Mouse (Mus musculus): Measurements from ENCODE around the gene Tubb4b. TPM values are rescaled to one million over a fixed set of nuclear protein-coding genes. Genes with fewer than 3 reads are reported as not detected.

Tubb4b gene
- polyA plus RNA-seq, 1 experiment from 2014 or later, result 501 TPM

DNA sequence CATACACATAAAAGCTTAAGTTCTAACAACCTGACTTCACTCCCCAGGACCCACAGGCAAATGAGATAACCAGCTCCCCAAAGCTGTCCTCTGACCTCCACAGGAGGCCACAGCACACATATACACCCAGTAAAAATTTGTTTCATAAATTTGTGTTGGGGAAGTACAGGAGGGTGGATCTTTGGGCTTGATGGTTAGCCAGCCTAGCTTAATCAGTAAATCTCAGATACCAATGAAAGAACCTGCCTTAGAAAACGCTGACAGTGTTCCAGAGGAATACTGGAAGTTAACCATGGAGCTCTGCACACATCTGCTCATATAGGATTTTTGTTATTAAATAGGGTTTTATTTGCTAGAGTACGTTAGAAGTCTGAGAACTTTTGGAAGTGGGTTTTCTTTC lies 6.8 kb downstream of the Tubb4b start:
- no peak overlapping the region for H3K4me3 ChIP-seq (replicated peaks)
- H3K4me2 ChIP-seq, result no peak overlapping the region
- 71% methylated on average over 2 of the region's 2 CpGs for WGBS
- H3K27ac ChIP-seq, result no peak overlapping the region
- H3K36me3 ChIP-seq (replicated peaks), result peaks cover 13% of the 10 kb centered on the region
- no peaks in the 10 kb centered on the region; the same call in 1 of the 2 replicates for H3K4me1 ChIP-seq
- H3K9ac ChIP-seq, result no peak overlapping the region
- peaks cover 10% of the 10 kb centered on the region; the same call in 1 of the 2 replicates for H3K27me3 ChIP-seq
- H3K9me3 ChIP-seq, result no peaks in the 10 kb centered on the region
- no peak for ATAC-seq (ENCODE audit: low FRiP score)

DNA sequence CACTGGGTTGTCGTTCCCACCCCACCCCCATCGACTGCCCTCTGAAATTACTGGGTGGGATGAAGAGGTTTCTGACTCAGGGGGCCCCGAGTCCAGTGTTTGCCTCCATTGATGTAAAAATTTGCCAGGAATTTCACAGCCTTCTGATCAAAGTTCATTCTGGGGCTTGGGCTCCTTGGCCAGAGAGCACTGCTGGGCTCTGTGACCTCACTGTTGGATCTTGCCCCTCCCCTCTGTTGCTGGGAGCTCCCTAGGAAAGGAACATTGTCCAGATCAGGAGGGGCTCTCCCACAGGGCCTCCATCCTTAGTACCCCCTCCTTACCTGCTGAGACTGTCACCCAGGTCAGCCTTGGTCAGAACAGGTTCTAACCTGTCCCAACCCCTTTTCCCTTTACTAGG lies 10.1 kb downstream of the Tubb4b start, which contains the start of gene Stpg3:
TSS of gene Stpg3 (minus strand) at position 194 of the 400 bp plus-strand sequence.
- WGBS, result 75% methylated on average over 3 of the region's 3 CpGs

DNA sequence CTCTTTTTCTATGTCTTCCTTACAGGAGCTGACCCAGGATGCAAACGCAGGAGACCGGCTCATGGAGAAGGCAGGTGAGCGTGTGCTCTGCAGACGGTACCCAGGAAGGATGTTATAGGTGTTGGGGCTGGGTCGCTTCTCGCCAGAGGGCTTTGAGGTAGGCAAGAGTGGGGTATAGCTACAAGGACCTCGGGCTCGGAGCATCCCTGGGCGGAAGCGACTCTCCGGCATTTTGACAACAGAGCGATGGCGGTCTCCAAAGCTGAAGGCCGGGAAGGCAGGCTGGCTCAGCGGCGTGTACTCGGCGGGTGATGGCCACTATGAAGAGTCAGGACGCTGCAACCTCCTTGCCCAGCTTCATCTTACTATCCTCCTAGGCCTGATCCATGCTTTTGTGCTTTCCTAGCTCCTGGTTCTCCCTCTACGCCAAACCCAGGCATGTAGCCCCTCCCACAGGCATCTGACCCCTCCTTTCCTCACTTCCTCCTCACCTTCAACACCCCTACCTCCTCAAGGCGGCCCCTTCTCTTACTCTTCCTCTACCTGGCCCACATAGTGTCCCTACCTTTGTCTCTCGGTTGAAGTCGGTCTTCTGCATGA lies 11.1 kb downstream of the Tubb4b start:
- 65% methylated on average over 23 of the region's 23 CpGs for WGBS
- 0 out of 2 replicates have a peak, but pooled peaks cover 7% of the 10 kb centered on the region for H3K36me3 ChIP-seq (replicated peaks)
- no peak for ATAC-seq (ENCODE audit: low FRiP score)

More for the DNA sequence above, 10.1 kb downstream of the Tubb4b start, which contains the start of gene Stpg3:
- H3K27ac ChIP-seq, result no peak within 1 kb of the TSS
- H3K4me1 ChIP-seq, result peaks cover 16% of the 10 kb centered on the region
- no peak for ATAC-seq (ENCODE audit: low FRiP score)
- no peaks in the 10 kb centered on the region for H3K36me3 ChIP-seq (replicated peaks)
- no peak within 1 kb of the TSS for H3K4me3 ChIP-seq (replicated peaks)
- peaks cover 12% of the 10 kb centered on the region; the same call in 1 of the 2 replicates for H3K27me3 ChIP-seq
- no peak within 1 kb of the TSS for H3K9ac ChIP-seq
- no peak within 1 kb of the TSS for H3K4me2 ChIP-seq
- no peaks in the 10 kb centered on the region for H3K9me3 ChIP-seq

DNA sequence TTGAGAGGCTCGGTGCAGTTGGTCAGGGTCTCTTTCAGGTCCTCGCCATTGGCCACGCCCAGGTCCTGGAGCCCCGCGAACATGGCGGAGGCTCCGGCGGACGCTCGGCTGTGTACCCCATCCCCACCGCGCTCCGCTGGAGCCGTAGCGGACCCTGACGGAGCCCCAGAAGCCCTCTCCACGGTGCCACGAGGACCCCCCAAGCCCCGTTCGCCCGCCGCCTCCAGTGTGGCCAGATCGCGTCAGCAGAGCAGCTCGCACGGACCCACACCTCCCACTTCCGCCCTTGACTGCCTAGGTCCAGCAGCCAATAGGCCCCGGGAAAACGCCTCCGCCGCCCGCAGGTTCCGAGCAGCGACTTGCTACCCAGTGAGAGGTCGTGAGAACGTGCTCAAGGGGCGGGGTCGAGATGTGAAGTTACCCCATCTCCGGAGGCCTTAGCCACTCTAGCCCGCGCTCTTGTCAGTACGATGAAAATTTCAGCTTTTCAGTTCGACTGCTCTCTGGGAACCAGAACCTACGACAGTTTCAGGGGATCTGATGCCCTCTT lies 13.3 kb downstream of the Tubb4b start, which contains the start of gene Nelfb:
TSS of gene Nelfb (minus strand) at position 369 of the 550 bp plus-strand sequence.
- Histone ChIP-seq H3K4me3 (replicated peaks) (peak within 1 kb of the TSS; percentile 86), H3K36me3 (replicated peaks) (peaks cover 28% of the 10 kb centered on the region), H3K4me2 (peak within 1 kb of the TSS; percentile 95), H3K9me3 (no peaks in the 10 kb centered on the region), H3K4me1 (peaks cover 25% of the 10 kb centered on the region), H3K27me3 (peaks cover 12% of the 10 kb centered on the region; the same call in 1 of the 2 replicates), H3K9ac (peak within 1 kb of the TSS; percentile 86), H3K27ac (peak within 1 kb of the TSS; percentile 90)
- ATAC-seq (ENCODE audit: low FRiP score), result peak; percentile 93
- under 1% methylated on average over 44 of the region's 44 CpGs for WGBS

More for the DNA sequence above, 11.1 kb downstream of the Tubb4b start:
- Histone ChIP-seq H3K9ac (no peak overlapping the region), H3K27me3 (peaks cover 12% of the 10 kb centered on the region; the same call in 1 of the 2 replicates), H3K4me1 (peaks cover 23% of the 10 kb centered on the region), H3K4me2 (no peak overlapping the region), H3K27ac (no peak overlapping the region), H3K9me3 (no peaks in the 10 kb centered on the region), H3K4me3 (replicated peaks) (no peak overlapping the region)

DNA sequence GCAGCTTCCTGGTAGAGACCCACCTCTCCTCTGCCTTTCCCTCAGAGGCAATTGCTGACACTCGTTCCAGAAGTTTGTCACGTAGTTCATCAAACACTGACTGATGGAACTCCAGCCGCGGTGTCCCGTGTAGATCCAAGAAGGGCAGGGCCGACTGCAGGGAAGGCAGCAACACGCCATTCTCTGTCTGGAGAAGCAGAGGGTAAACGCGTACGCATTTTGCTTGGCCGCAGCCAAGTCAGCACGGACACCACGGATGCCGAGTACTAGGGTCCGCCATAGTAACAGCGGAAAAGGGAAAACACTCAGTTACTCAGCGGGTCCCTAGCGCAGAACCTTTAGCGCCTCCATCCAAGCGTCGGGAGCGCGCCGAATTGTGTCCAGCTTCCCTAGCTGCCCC lies 13.8 kb downstream of the Tubb4b start:
- Histone ChIP-seq H3K9ac (peak overlapping the region; percentile 86), H3K9me3 (no peaks in the 10 kb centered on the region), H3K4me1 (peaks cover 25% of the 10 kb centered on the region), H3K4me2 (peak overlapping the region; percentile 95), H3K27me3 (peaks cover 12% of the 10 kb centered on the region; the same call in 1 of the 2 replicates), H3K36me3 (replicated peaks) (peaks cover 33% of the 10 kb centered on the region), H3K27ac (peak overlapping the region; percentile 90), H3K4me3 (replicated peaks) (peak overlapping the region; percentile 86)
- peak; percentile 44 for ATAC-seq (ENCODE audit: low FRiP score)
- WGBS, result under 1% methylated on average over 24 of the region's 24 CpGs

DNA sequence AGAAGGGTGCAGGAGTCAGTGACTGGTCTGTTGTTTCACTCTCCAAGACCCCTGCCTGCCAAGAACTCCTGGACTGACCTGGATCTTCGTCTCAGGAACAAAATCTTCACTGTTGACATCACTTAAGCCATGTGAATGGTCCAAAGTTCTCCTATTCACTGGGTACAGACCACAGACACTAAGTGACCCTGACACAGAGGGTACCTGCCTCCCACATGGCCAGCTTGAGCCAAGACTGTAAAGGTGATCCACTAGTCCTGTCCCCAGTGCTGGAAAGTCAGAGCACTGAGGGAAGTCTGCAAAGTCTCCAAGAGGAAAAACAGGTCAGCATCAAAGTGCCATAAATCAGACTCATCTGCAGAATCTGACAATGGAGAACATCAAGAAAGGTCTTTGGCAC lies 16.9 kb downstream of the Tubb4b start:
- 0 out of 2 replicates have a peak, but pooled peaks cover 1% of the 10 kb centered on the region for H3K27me3 ChIP-seq
- H3K4me3 ChIP-seq (replicated peaks), result no peak overlapping the region
- no peak overlapping the region for H3K27ac ChIP-seq
- no peaks in the 10 kb centered on the region for H3K9me3 ChIP-seq
- H3K36me3 ChIP-seq (replicated peaks), result peaks cover 63% of the 10 kb centered on the region
- 85% methylated on average over 1 of the region's 1 CpGs for WGBS
- no peak overlapping the region for H3K4me2 ChIP-seq
- H3K4me1 ChIP-seq, result peaks cover 25% of the 10 kb centered on the region
- no peak for ATAC-seq (ENCODE audit: low FRiP score)
- no peak overlapping the region for H3K9ac ChIP-seq

DNA sequence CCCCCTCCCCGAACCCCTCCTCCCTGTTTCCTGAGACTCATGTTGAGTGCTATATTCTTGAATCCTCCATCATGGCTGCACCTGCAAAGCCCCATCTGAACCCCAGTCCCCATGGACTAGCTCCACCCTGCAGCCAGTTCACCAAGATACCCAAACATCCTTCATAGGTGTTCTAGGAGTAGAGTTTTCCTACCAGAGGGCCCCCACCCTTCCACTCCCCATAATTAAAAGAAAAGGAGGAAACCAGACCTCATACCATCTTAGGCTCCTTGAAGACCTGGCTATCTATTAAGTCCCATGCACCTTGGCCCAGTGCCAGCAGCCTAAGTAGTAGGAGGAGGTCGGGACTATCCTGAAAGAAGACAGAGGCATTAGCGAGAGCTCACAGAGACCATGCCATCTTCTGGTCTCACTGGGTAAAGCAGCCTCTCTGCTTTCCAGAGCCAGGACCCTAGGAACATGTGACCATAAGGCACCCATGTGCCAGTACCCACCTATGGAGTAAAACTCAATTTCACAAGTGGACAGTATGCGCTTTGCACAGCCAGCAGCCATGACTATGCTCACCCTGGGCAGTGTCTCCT lies 20.8 kb downstream of the Tubb4b start:
- Histone ChIP-seq H3K36me3 (replicated peaks) (peaks cover 95% of the 10 kb centered on the region), H3K9ac (no peak overlapping the region), H3K4me3 (replicated peaks) (no peak overlapping the region), H3K4me1 (peaks cover 3% of the 10 kb centered on the region), H3K27me3 (no peaks in the 10 kb centered on the region), H3K4me2 (no peak overlapping the region), H3K27ac (no peak overlapping the region), H3K9me3 (no peaks in the 10 kb centered on the region)
- no peak for ATAC-seq (ENCODE audit: low FRiP score)
- WGBS, result 69% methylated on average over 4 of the region's 4 CpGs

DNA sequence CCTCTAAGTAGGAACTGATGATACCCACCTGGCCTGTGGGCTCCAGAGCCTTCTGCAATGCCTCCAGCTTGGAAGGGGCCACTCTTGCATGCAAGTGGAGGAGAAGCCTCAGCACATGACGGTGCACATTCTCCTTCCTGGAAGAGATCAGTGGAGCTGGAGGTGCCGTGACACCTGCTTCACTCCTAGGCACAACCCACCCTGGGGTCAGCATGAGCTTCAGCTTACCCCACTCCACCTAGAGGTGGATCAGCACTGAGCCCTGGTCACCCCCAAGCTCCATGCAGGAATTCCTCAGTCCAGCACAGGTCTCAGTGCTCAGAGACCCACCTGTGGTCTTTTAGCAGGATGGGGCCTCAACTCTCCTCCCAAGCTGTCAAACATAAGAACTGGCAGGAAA lies 23.9 kb downstream of the Tubb4b start:
- ATAC-seq (ENCODE audit: low FRiP score), result no peak
- no peak overlapping the region for H3K27ac ChIP-seq
- H3K27me3 ChIP-seq, result peaks cover 19% of the 10 kb centered on the region
- no peak overlapping the region for H3K4me2 ChIP-seq
- WGBS, result 93% methylated on average over 2 of the region's 2 CpGs
- H3K9me3 ChIP-seq, result no peaks in the 10 kb centered on the region
- peaks cover 1% of the 10 kb centered on the region; the same call in 1 of the 2 replicates for H3K4me1 ChIP-seq
- H3K9ac ChIP-seq, result no peak overlapping the region
- no peak overlapping the region for H3K4me3 ChIP-seq (replicated peaks)
- H3K36me3 ChIP-seq (replicated peaks), result peaks cover 75% of the 10 kb centered on the region

DNA sequence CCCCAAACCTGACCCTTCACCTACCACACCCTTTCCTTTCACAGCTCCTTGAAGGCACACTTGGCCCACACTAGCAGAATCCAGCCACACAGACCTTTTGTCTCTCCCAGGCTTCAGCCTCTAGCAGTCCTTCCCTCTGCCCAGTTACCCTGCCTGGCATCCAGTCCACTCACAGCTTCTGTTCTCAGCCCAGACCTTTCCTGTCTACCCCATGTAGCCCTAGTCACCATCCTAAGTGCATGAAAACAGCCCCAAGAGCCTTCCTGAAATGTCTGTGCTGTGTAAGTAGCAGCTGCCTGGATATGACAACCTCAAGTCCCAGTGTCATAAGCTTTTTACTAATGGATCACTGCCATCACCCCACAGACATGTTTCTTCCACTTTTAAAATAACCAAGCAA lies 26.6 kb downstream of the Tubb4b start:
- no peak for ATAC-seq (ENCODE audit: low FRiP score)
- no peak overlapping the region for H3K4me2 ChIP-seq
- no peak overlapping the region for H3K9ac ChIP-seq
- peaks cover 38% of the 10 kb centered on the region for H3K27me3 ChIP-seq
- H3K4me3 ChIP-seq (replicated peaks), result no peak overlapping the region
- H3K9me3 ChIP-seq, result no peaks in the 10 kb centered on the region
- peaks cover 50% of the 10 kb centered on the region for H3K36me3 ChIP-seq (replicated peaks)
- H3K4me1 ChIP-seq, result peaks cover 10% of the 10 kb centered on the region
- H3K27ac ChIP-seq, result no peak overlapping the region

DNA sequence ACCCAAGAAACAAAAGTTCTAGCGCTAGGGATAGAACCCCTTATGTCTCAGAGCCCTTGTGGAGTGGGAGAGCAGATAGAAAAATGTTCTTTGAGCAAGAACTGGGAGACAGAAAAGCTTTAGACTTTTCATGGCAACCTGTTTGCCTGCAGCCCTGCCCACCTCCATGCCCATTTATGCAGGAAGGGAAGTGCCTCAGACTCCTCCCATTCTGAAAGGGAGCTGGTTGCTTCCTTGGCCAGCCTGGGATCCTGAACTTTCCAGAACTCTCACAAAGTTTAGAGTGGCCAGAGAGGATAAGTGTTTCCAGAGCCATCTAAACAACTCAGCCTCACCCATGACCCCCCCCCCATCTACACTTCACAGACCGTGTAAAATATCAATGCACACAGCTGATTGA lies 27.3 kb downstream of the Tubb4b start:
- no peaks in the 10 kb centered on the region for H3K9me3 ChIP-seq
- H3K27ac ChIP-seq, result no peak overlapping the region
- ATAC-seq (ENCODE audit: low FRiP score), result no peak
- peaks cover 10% of the 10 kb centered on the region for H3K4me1 ChIP-seq
- 29% methylated on average over 2 of the region's 2 CpGs for WGBS
- peaks cover 38% of the 10 kb centered on the region for H3K27me3 ChIP-seq
- no peak overlapping the region for H3K4me3 ChIP-seq (replicated peaks)
- no peak overlapping the region for H3K4me2 ChIP-seq
- peaks cover 42% of the 10 kb centered on the region for H3K36me3 ChIP-seq (replicated peaks)
- H3K9ac ChIP-seq, result no peak overlapping the region

DNA sequence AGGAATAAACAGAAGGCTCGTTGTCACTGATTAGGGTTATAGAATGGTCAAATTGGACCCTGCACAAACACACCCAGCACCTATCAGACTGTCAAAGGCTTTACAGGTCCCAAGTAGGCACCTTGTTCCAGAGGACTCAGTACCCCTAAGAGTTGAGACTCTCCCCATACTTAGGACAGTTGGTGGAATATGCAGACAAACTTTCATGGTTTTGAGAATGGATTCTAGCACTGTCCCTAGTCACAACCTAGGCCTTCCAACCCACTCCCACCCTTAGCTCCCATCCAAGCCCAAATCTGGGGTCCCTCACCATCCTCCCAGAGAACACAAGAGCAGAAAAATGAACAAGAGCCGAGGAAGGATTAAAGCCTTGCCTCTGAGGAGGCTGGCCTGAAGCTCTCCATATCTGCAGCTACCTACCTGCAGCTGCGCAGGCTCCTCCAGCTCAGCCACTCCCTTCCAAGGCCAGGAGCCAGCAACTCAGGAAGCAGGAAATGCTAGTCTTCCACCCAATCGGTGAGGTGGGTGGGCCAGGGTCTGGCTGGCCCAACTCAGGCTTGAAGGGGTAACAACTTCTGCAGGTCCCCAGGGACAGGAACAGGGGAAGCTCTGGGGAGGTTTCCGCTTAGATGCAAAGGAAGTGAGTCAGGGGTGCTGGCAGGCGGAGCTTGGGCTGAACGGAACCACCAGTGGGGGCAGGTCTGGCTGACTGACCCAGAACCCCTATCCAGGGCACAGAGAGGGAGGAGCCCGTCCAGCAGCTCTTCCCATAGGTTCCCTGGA lies 28.1 kb downstream of the Tubb4b start, which contains the start of gene Tor4a:
TSS of gene Tor4a (minus strand) at position 715 of the 783 bp plus-strand sequence.
- ATAC-seq (ENCODE audit: low FRiP score), result no peak
- H3K36me3 ChIP-seq (replicated peaks), result peaks cover 34% of the 10 kb centered on the region
- no peaks in the 10 kb centered on the region for H3K9me3 ChIP-seq
- peak within 1 kb of the TSS; percentile 25 for H3K4me2 ChIP-seq
- H3K4me1 ChIP-seq, result peaks cover 10% of the 10 kb centered on the region
- peaks cover 38% of the 10 kb centered on the region for H3K27me3 ChIP-seq
- no peak within 1 kb of the TSS for H3K27ac ChIP-seq
- no peak within 1 kb of the TSS for H3K9ac ChIP-seq
- H3K4me3 ChIP-seq (replicated peaks), result no peak within 1 kb of the TSS; the same call in 1 of the 2 replicates
- 11% methylated on average over 8 of the region's 8 CpGs for WGBS
